Mouse (Mus musculus) erythroblast, embryonic 14.5 days (primary cell): Measurements from ENCODE around the gene Gm44973. TPM values are rescaled to one million over a fixed set of nuclear protein-coding genes. Genes with fewer than 3 reads are reported as not detected.
A peak's percentile ranks its signal among the peaks of the same experiment; 100 is the strongest.

Source experiments
- H3K27me3 ChIP-seq: 2 replicates; pipeline ENCODE4 v1.6.1; 2012; ENCODE audit warnings: inconsistent platforms; ENCODE audit not compliant: control insufficient read depth
- H3K36me3 ChIP-seq: 2 replicates; pipeline ENCODE4 v1.6.1; 2012; ENCODE audit warnings: mild to moderate bottlenecking, inconsistent platforms; ENCODE audit not compliant: control insufficient read depth
- H3K4me1 ChIP-seq: 2 replicates; pipeline ENCODE4 v1.6.1; 2012; ENCODE audit warnings: inconsistent platforms; ENCODE audit not compliant: control insufficient read depth
- H3K4me3 ChIP-seq: replicated peaks from 2 replicates; pipeline ENCODE3; 2012; ENCODE audit warnings: moderate library complexity, mild to moderate bottlenecking, inconsistent platforms
- H3K9me3 ChIP-seq: 2 replicates; pipeline ENCODE4 v1.6.1; 2012; ENCODE audit warnings: low read length, inconsistent platforms, mixed read lengths; ENCODE audit not compliant: control insufficient read depth
- GATA1 ChIP-seq: IDR thresholded peaks from 2 replicates; pipeline ENCODE4 v1.6.1; 2012; ENCODE audit warnings: low read length, inconsistent platforms, mixed read lengths
- TAL1 ChIP-seq: IDR thresholded peaks from 3 replicates; pipeline ENCODE4 v1.6.1; 2012; ENCODE audit warnings: low read length, inconsistent platforms, mixed read lengths
- polyA plus RNA-seq: library from polyadenylated mRNA; stranded (reverse); fragments of >175 nt; gene quantifications from 2 replicates; pipeline ENCODE4 v1.2.3, GENCODE M21; 2012

Gm44973 gene
- polyA plus RNA-seq, 1 experiment = not detected

DNA sequence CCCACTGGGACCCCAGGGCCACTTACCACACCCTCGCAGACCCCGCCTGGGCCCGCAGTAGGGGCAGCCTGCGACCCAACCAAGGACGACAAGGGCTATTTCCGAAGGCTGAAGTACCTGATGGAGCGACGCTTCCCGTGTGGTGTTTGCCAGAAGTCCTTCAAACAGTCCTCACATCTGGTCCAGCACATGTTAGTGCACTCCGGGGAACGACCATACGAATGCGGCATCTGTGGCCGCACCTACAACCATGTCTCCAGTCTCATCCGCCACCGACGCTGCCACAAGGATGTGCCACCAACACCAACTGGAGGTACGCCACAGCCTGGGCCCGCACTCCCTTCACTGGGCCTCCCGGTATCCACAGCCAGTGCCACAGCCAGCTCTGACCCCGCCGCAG is 14.2 kb downstream of the Gm44973 start:
- TF ChIP-seq GATA1 (no peak), TAL1 (no peak)
- H3K9me3 ChIP-seq = peaks cover 35% of the 10 kb centered on the region
- H3K4me3 ChIP-seq = no peak overlapping the region
- H3K27me3 ChIP-seq = peaks cover 14% of the 10 kb centered on the region; the same call in 1 of the 2 replicates
- no peaks in the 10 kb centered on the region for H3K4me1 ChIP-seq
- peaks cover 70% of the 10 kb centered on the region for H3K36me3 ChIP-seq

- Histone ChIP-seq H3K4me1 (no peaks in the 10 kb centered on the region), H3K27me3 (peaks cover 14% of the 10 kb centered on the region; the same call in 1 of the 2 replicates), H3K36me3 (peaks cover 67% of the 10 kb centered on the region), H3K4me3 (no peak overlapping the region), H3K9me3 (peaks cover 35% of the 10 kb centered on the region)
- no peak for TF ChIP-seq TAL1
- no peak for TF ChIP-seq GATA1
Observed at GRCm38 (mm10) chr7:5029946-5030345, 14.7 kb downstream of the Gm44973 start.

DNA sequence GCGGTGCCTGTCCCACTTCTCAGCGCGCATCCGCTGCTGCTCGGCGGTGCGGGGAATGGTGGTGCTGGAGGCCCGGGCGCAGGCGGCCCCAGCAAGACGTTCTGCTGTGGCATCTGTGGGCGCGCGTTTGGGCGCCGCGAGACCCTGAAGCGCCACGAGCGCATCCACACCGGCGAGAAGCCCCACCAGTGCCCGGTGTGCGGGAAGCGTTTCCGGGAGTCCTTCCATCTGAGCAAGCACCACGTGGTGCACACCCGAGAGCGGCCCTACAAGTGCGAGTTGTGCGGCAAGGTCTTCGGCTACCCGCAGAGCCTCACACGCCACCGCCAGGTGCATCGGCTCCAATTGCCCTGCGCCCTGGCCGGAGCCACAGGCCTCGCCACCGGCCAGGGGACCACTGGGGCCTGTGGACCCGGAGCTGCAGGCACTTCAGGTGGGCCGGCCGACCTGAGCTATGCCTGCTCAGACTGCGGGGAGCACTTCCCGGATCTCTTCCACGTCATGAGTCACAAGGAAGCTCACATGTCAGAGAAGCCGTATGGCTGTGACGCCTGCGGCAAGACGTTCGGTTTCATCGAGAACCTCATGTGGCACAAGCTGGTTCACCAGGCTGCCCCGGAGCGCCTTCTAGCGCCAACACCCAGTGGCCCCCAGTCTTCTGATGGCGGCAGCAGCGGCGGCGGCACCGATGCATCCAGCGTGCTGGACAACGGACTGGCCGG is 15.4 kb downstream of the Gm44973 start:
- Histone ChIP-seq H3K27me3 (peaks cover 14% of the 10 kb centered on the region; the same call in 1 of the 2 replicates), H3K4me1 (peaks cover 1% of the 10 kb centered on the region; the same call in 1 of the 2 replicates), H3K4me3 (no peak overlapping the region), H3K36me3 (peaks cover 71% of the 10 kb centered on the region), H3K9me3 (peaks cover 37% of the 10 kb centered on the region)
- TF ChIP-seq GATA1 (no peak), TAL1 (no peak)

DNA sequence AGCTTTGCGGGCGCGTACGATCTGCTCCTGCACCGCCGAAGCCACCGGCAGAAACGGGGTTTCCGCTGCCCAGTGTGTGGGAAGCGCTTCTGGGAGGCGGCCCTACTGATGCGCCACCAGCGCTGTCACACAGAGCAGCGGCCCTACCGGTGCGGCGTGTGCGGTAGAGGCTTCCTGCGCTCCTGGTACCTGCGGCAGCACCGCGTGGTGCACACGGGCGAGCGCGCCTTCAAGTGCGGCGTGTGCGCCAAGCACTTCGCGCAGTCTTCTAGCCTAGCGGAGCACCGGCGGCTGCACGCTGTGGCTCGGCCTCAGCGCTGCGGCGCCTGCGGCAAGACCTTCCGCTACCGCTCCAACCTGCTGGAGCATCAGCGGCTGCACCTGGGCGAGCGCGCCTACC is 16.2 kb downstream of the Gm44973 start:
- Histone ChIP-seq H3K27me3 (peaks cover 14% of the 10 kb centered on the region; the same call in 1 of the 2 replicates), H3K4me1 (peaks cover 2% of the 10 kb centered on the region; the same call in 1 of the 2 replicates), H3K9me3 (peaks cover 41% of the 10 kb centered on the region), H3K4me3 (no peak overlapping the region), H3K36me3 (peaks cover 75% of the 10 kb centered on the region)
- no peak for TF ChIP-seq TAL1
- no peak for TF ChIP-seq GATA1

- peaks cover 19% of the 10 kb centered on the region for H3K4me1 ChIP-seq
- TF ChIP-seq TAL1 (no peak), GATA1 (no peak)
- H3K9me3 ChIP-seq = peaks cover 39% of the 10 kb centered on the region
- peaks cover 62% of the 10 kb centered on the region for H3K36me3 ChIP-seq
- peaks cover 14% of the 10 kb centered on the region; the same call in 1 of the 2 replicates for H3K27me3 ChIP-seq
- no peak within 1 kb of the TSS for H3K4me3 ChIP-seq
Observed at GRCm38 (mm10) chr7:5033818-5034217, 18.5 kb downstream of the Gm44973 start, which contains the start of gene 4632433K11Rik. Gene 4632433K11Rik (plus strand): TSS chr7:5034118.

DNA sequence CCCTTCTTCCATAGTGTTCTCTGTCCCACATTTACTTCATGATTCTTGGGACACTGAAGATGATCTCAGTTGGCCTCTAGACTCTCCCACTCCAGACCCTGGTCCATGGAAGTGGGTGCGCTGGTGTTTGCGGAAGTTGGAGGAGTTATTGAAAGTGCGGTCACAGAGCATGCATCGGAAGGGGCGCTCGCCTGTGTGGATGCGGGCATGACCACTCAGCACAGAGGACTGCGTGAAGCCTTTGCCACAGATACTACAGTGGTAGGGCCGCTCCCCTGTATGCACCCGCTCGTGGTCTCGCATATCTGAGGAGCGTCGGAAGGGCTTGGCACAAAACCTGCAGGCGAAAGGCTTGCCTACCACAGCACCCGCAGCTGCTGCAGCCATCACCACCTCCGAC is 20.3 kb downstream of the Gm44973 start:
- Histone ChIP-seq H3K9me3 (peaks cover 22% of the 10 kb centered on the region), H3K36me3 (peaks cover 44% of the 10 kb centered on the region), H3K4me1 (peaks cover 27% of the 10 kb centered on the region), H3K4me3 (no peak overlapping the region), H3K27me3 (peaks cover 2% of the 10 kb centered on the region; the same call in 1 of the 2 replicates)
- TF ChIP-seq TAL1 (no peak), GATA1 (no peak)

DNA sequence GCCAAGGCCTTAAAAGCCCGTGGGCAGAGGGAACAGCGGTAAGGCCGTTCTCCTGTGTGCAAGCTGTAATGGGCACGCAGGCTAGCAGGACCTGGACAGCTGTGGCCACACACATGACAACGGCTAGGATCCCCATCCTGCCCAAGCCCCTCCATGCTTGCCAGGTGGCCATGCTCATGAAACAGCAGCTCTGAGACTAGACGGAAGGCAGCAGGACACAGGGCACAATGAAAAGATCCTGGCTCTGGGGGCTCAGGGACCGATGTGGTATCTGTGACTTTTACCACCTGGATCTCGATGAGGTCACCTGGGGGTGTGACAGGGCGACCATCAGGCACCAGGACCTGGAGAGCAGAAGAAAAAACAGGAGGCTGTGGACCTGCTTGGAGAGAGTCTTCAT is 20.8 kb downstream of the Gm44973 start:
- Histone ChIP-seq H3K27me3 (no peaks in the 10 kb centered on the region; the same call in 1 of the 2 replicates), H3K36me3 (peaks cover 39% of the 10 kb centered on the region), H3K4me3 (no peak overlapping the region), H3K9me3 (peaks cover 17% of the 10 kb centered on the region), H3K4me1 (peaks cover 27% of the 10 kb centered on the region)
- TF ChIP-seq GATA1 = no peak
- TF ChIP-seq TAL1 = no peak

- Histone ChIP-seq H3K36me3 (peaks cover 30% of the 10 kb centered on the region), H3K4me3 (no peak overlapping the region), H3K4me1 (peaks cover 27% of the 10 kb centered on the region), H3K27me3 (no peaks in the 10 kb centered on the region), H3K9me3 (peaks cover 8% of the 10 kb centered on the region)
- TF ChIP-seq GATA1 = no peak
- TF ChIP-seq TAL1 = no peak
Observed at GRCm38 (mm10) chr7:5037026-5037425, 21.7 kb downstream of the Gm44973 start.

DNA sequence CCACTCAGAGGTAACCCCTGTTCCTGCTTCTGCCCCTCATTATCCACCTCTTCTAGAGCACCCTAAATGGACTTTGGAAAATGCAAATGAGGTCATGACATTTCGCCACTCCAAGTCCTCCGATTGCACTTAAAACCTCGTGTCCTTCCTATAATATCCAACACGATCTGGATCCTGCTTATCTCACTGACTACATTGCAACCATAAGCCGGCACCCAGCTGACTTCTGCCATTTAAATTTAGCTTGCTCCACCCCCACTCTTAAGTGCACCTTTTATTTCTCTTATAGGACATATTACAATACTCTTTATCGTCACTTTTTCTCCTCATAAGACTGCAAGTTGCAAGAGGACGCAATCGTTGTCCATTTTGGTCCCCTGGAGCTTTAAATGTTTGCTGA is 22.2 kb downstream of the Gm44973 start:
- H3K27me3 ChIP-seq = no peaks in the 10 kb centered on the region
- peak overlapping the region; percentile 88 for H3K4me3 ChIP-seq
- peaks cover 5% of the 10 kb centered on the region; the same call in 1 of the 2 replicates for H3K9me3 ChIP-seq
- H3K4me1 ChIP-seq = peaks cover 27% of the 10 kb centered on the region
- TF ChIP-seq GATA1 (no peak), TAL1 (no peak)
- peaks cover 26% of the 10 kb centered on the region for H3K36me3 ChIP-seq
